Mouse (Mus musculus) layer of hippocampus, postnatal 36 days (tissue): Measurements from ENCODE around the gene Slc35g1. TPM values are rescaled to one million over a fixed set of nuclear protein-coding genes. Genes with fewer than 3 reads are reported as not detected.
"Not testable (repeated sequence)": the region's sequence is repeated elsewhere in the genome, so short reads cannot be mapped to it uniquely, and the experiment has no call there.

Experiments
- DNase-seq, 2 experiments: peaks; one replicate each; pipeline ENCODE4 v3.0.0; 2022
- total RNA-seq, 2 experiments: library from RNA; stranded (reverse); gene quantifications; 2 replicates each; pipeline ENCODE4 v1.2.3; 2021

Slc35g1 gene
- 1 to 10 TPM; 2.7 to 3.6 TPM for total RNA-seq

- DNase-seq = peak; percentile 46 to 50
Measured at GRCm38 (mm10) chr19:38395701-38396632, at the start of gene Slc35g1. Gene Slc35g1 (plus strand): TSS chr19:38395980.

- DNase-seq = no peak
Measured at GRCm38 (mm10) chr19:38348271-38349012, 47.3 kb upstream of the Slc35g1 start.

- no peak for DNase-seq
Measured at GRCm38 (mm10) chr19:38349013-38349341, 46.8 kb upstream of the Slc35g1 start.

- no peak for DNase-seq
Measured at GRCm38 (mm10) chr19:38351202-38351601, 44.6 kb upstream of the Slc35g1 start.

- no peak for DNase-seq
Measured at GRCm38 (mm10) chr19:38351728-38352127, 44.1 kb upstream of the Slc35g1 start.

- DNase-seq = peak; percentile 11 to 20
Measured at GRCm38 (mm10) chr19:38352495-38353130, 43.2 kb upstream of the Slc35g1 start.

- no peak for DNase-seq
Measured at GRCm38 (mm10) chr19:38354279-38354678, 41.5 kb upstream of the Slc35g1 start.

GRCm38 (mm10) chr19:38354819-38355360 is 40.9 kb upstream of the Slc35g1 start:
- no peak for DNase-seq

- DNase-seq = no peak
Measured at GRCm38 (mm10) chr19:38356211-38356828, 39.5 kb upstream of the Slc35g1 start.

GRCm38 (mm10) chr19:38357956-38358623 is 37.7 kb upstream of the Slc35g1 start:
- DNase-seq = no peak

GRCm38 (mm10) chr19:38359287-38359686 is 36.5 kb upstream of the Slc35g1 start:
- DNase-seq = no peak

- no peak for DNase-seq
Measured at GRCm38 (mm10) chr19:38361850-38362249, 33.9 kb upstream of the Slc35g1 start.

- no peak for DNase-seq
Measured at GRCm38 (mm10) chr19:38363358-38363757, 32.4 kb upstream of the Slc35g1 start.

GRCm38 (mm10) chr19:38363879-38364659 is 31.7 kb upstream of the Slc35g1 start:
- DNase-seq = no peak

GRCm38 (mm10) chr19:38364939-38365614 is 30.7 kb upstream of the Slc35g1 start:
- no peak for DNase-seq

GRCm38 (mm10) chr19:38372460-38373102 is 23.2 kb upstream of the Slc35g1 start:
- DNase-seq = no peak

- no peak for DNase-seq
Measured at GRCm38 (mm10) chr19:38373371-38373770, 22.4 kb upstream of the Slc35g1 start.

GRCm38 (mm10) chr19:38383769-38384168 is 12.0 kb upstream of the Slc35g1 start:
- no peak for DNase-seq

GRCm38 (mm10) chr19:38387021-38387420 is 8.8 kb upstream of the Slc35g1 start:
- not testable (repeated sequence) for DNase-seq

GRCm38 (mm10) chr19:38387835-38388234 is 7.9 kb upstream of the Slc35g1 start:
- no peak for DNase-seq
